Mouse (Mus musculus) olfactory bulb, adult 2 months (tissue): ENCODE measurements around the gene Clstn1.

Experiments
- CTCF ChIP-seq: fragments of 200-500 bp; IDR thresholded peaks from 2 replicates; pipeline ENCODE4 v1.5.1; 2012; ENCODE audit warnings: low read depth, mild to moderate bottlenecking, low read length, moderate library complexity; ENCODE audit not compliant: insufficient read depth
- POLR2A ChIP-seq: fragments of 200-500 bp; IDR thresholded peaks from 2 replicates; pipeline ENCODE4 v1.6.1; 2012; ENCODE audit warnings: mild to moderate bottlenecking, low read depth, low read length, moderate library complexity; ENCODE audit not compliant: insufficient read depth

GRCm38 (mm10) chr4:149688861-149689260 is 102.6 kb downstream of the Clstn1 start:
- TF ChIP-seq POLR2A (no peak), CTCF (no peak)
